Mouse (Mus musculus): ENCODE data around the gene Mcm10.

DNA sequence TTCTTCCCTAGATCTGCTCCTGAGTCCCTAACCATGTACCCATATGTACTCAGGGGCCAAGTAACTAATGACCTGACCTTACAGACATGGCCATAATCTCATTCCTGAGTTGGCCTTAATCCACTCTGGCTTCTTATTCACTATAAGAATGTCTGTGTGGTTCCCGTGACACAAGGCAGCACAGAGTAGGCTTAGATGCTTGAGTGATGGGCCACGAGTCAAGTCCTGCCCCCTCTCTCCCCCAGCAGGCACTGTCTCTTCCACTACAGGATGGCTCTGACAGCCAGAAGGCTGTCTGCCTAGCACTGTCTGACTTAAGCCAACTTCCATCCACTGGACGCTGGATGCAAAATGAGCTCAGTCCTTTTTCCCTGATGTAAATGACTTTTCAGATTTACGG is 47.4 kb upstream of the Mcm10 start:
- TF ChIP-seq CTCF (IDR thresholded peaks at IDR 0.05; ENCODE audit: low read depth, low read length) (no peak), EP300 (IDR thresholded peaks at IDR 0.05; ENCODE audit: insufficient read depth, low read depth, low read length) (no peak)

Measured in ES-Bruce4 (cell line).